Mouse (Mus musculus) liver, embryonic 14.5 days (tissue): Measurements from ENCODE around the gene Ucp3. TPM values are rescaled to one million over a fixed set of nuclear protein-coding genes. Genes with fewer than 3 reads are reported as not detected.
A peak's percentile ranks its signal among the peaks of the same experiment; 100 is the strongest.

Source experiments
- ATAC-seq: fragments of 200-750 bp; cut with Nextera tagmentation; 2 replicates; pipeline ENCODE4 v1.8.0; 2017; ENCODE audit warnings: moderate number of reproducible peaks, mild to moderate bottlenecking, moderate library complexity; ENCODE audit not compliant: insufficient read depth
- DNase-seq, 3 experiments: peaks; one replicate each; pipeline ENCODE4 v3.0.0-alpha.2; 2012 to 2013; ENCODE audit warnings: low read depth in 3 of 3, low spot score in 3 of 3
- H3K27ac ChIP-seq: fragments of 300-500 bp; sonication (generic); 2 replicates; pipeline ENCODE4 v1.5.1; 2014; ENCODE audit warnings: moderate library complexity, mild to moderate bottlenecking, control low read depth, inconsistent platforms
- H3K27me3 ChIP-seq: fragments of 300-500 bp; sonication (generic); 2 replicates; pipeline ENCODE4 v1.6.1; 2014; ENCODE audit warnings: mild to moderate bottlenecking, low read length, moderate library complexity; ENCODE audit not compliant: control insufficient read depth, insufficient read depth
- H3K36me3 ChIP-seq: fragments of 300-500 bp; sonication (generic); replicated peaks from 2 replicates; pipeline ENCODE4 v1.6.1; 2014; ENCODE audit warnings: low read depth; ENCODE audit not compliant: control insufficient read depth, insufficient read depth
- H3K4me1 ChIP-seq, 2 experiments: fragments of 200-500 bp in 1 of 2; fragments of 300-500 bp in 1 of 2; sonication (generic) in 1 of 2; replicated peaks; 2 replicates each; pipeline ENCODE4 v1.6.1; 2012 to 2014; ENCODE audit warnings: antibody characterized with exemption in 1 of 2, inconsistent platforms in 1 of 2, low read length in 1 of 2; ENCODE audit not compliant: control insufficient read depth in 2 of 2, insufficient read depth in 2 of 2
- H3K4me2 ChIP-seq: fragments of 300-500 bp; sonication (generic); 2 replicates; pipeline ENCODE4 v1.6.1; 2014; ENCODE audit warnings: low read depth, mild to moderate bottlenecking, control low read depth, moderate library complexity
- H3K4me3 ChIP-seq, 2 experiments: fragments of 200-500 bp in 1 of 2; fragments of 300-500 bp in 1 of 2; sonication (generic) in 1 of 2; 2 replicates each; pipeline ENCODE4 v1.5.1; 2012 to 2014; ENCODE audit warnings: low read depth in 2 of 2, low read length in 2 of 2, mild to moderate bottlenecking in 2 of 2, control low read depth in 1 of 2, inconsistent platforms in 1 of 2, moderate library complexity in 1 of 2; ENCODE audit not compliant: insufficient read depth in 1 of 2
- H3K9ac ChIP-seq: fragments of 300-500 bp; sonication (generic); replicated peaks from 2 replicates; pipeline ENCODE4 v1.6.1; 2014; ENCODE audit warnings: mild to moderate bottlenecking, control low read depth, moderate library complexity
- H3K9me3 ChIP-seq: fragments of 300-500 bp; sonication (generic); 2 replicates; pipeline ENCODE4 v1.6.1; 2016; ENCODE audit warnings: low read length, mixed read lengths; ENCODE audit not compliant: control insufficient read depth
- CTCF ChIP-seq: IDR thresholded peaks from 2 replicates; pipeline ENCODE4 v1.5.1; 2016; ENCODE audit warnings: antibody characterized with exemption, low read depth, control low read depth
- EP300 ChIP-seq: IDR thresholded peaks from 2 replicates; pipeline ENCODE4 v1.6.1; 2016; ENCODE audit warnings: antibody characterized with exemption, low read depth
- WGBS: fragments of 180-500 bp; shearing (Covaris S2); extraction: QIAGEN DNeasy Blood & Tissue Kit; methylation state at CpG from one replicate; pipeline ENCODE4 v1.1.7; 2014; ENCODE audit not compliant: insufficient replicate concordance; 5-methylcytosine and 5-hydroxymethylcytosine counted together
- polyA plus RNA-seq, 2 experiments: library from polyadenylated mRNA; depleted of rRNA in 1 of 2; stranded (reverse) in 1 of 2; unstranded in 1 of 2; fragments of >200 nt; fragmentation: Nextera tagmentation in 1 of 2; extraction: Ambion mirVana in 1 of 2; gene quantifications; 2 replicates each; pipeline versions ENCODE4 v1.2.1 to v1.2.3; 2012 to 2014

The Ucp3 gene
- polyA plus RNA-seq, 2 experiments, result 0.02 TPM; not detected in 1

GRCm38 (mm10) chr7:100469502-100469901, 3.3 kb upstream of the Ucp3 start:
- H3K9ac ChIP-seq, result peak overlapping the region; percentile 41; the same call in 1 of the 2 replicates
- no peak overlapping the region; a peak in 1 of 4 replicates for H3K4me3 ChIP-seq
- peaks cover 41 to 56% of the 10 kb centered on the region in 2 experiments for H3K4me1 ChIP-seq
- H3K9me3 ChIP-seq, result no peaks in the 10 kb centered on the region
- H3K27ac ChIP-seq, result peak overlapping the region; percentile 100
- ATAC-seq (no peak), DNase-seq (peak in 1 of 3 experiments; percentile 33)
- peaks cover 5% of the 10 kb centered on the region for H3K36me3 ChIP-seq
- H3K4me2 ChIP-seq, result peak overlapping the region; percentile 26
- no peak for TF ChIP-seq EP300
- TF ChIP-seq CTCF, result no peak
- WGBS, result 89% methylated on average over 1 of the region's 1 CpGs
- H3K27me3 ChIP-seq, result no peaks in the 10 kb centered on the region

- no peak overlapping the region for H3K4me2 ChIP-seq
- peak overlapping the region; percentile 49 for H3K27ac ChIP-seq
- H3K27me3 ChIP-seq, result no peaks in the 10 kb centered on the region
- 87% methylated on average over 11 of the region's 11 CpGs for WGBS
- TF ChIP-seq EP300, result no peak
- TF ChIP-seq CTCF, result no peak
- ATAC-seq, result no peak
- H3K9ac ChIP-seq, result no peak overlapping the region; the same call in 1 of the 2 replicates
- DNase-seq, result no peak
- no peak overlapping the region for H3K4me3 ChIP-seq
- H3K9me3 ChIP-seq, result no peaks in the 10 kb centered on the region
- H3K4me1 ChIP-seq, result peaks cover 31 to 44% of the 10 kb centered on the region in 2 experiments
- H3K36me3 ChIP-seq, result no peaks in the 10 kb centered on the region
These were observed 1.9 kb upstream of the Ucp3 start for GRCm38 (mm10) chr7:100470796-100471406.

DNA sequence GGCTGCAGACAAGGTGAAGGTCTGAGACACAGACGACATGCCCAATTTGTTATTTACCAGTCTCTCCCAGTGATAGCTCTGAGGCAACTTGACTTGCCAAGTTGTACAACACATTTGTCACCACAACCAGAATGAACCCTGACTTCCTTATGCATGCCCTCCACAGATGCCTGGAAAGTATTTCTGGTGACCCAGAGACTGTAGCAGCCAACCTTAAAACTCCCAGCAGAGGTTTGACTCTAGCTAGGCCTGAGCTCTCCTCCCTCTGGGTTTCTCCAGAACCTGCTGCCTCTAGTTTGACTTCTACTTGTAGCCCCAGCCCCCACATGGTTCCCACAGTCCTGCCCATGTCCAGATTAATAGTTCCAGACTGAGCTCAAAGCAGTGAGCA, 1.4 kb upstream of the Ucp3 start:
- no peaks in the 10 kb centered on the region for H3K9me3 ChIP-seq
- peaks cover 31 to 40% of the 10 kb centered on the region in 2 experiments for H3K4me1 ChIP-seq
- no peak overlapping the region for H3K9ac ChIP-seq
- ATAC-seq (no peak), DNase-seq (no peak)
- 0 out of 2 replicates have a peak overlapping the region, but pooled peaks have one; percentile 15 for H3K27ac ChIP-seq
- no peak overlapping the region for H3K4me2 ChIP-seq
- no peaks in the 10 kb centered on the region for H3K27me3 ChIP-seq
- TF ChIP-seq EP300 (no peak), CTCF (no peak)
- no peak overlapping the region for H3K4me3 ChIP-seq
- WGBS, result 86% methylated on average over 1 of the region's 1 CpGs
- no peaks in the 10 kb centered on the region for H3K36me3 ChIP-seq

DNA sequence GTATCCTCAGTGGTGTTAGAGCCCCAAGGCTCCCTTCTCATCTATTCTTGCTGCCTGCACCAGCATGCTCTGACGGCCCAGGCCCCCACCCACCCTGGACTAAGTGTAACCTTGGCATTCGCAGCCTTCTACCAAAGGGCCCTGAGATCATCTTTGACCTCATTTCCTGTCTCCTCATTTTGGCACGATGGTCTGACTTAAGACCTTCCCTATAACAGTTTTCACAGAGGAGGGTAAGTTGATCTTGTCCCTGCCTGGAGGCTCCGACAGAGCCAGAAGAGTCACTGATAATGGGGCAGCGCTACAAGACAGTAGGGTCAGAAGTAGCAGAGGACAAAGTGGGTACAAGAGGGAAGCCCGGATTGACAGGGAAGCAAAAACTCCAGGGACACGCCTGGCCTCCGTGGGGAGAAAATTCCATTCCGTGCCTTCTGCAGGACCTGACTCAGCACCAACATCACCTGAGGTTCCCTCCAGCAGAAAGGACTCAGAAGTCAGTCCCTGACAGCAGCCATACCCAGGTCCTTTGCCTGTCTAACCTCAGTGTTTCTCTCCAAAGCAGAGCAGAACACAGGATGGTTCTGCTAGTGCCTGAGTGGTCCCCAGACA, 1.2 kb downstream of the Ucp3 start:
- Histone ChIP-seq H3K36me3 (no peaks in the 10 kb centered on the region), H3K27me3 (no peaks in the 10 kb centered on the region), H3K4me1 (peaks cover 12 to 18% of the 10 kb centered on the region in 2 experiments), H3K4me2 (no peak overlapping the region), H3K9ac (no peak overlapping the region), H3K27ac (no peak overlapping the region), H3K4me3 (no peak overlapping the region), H3K9me3 (no peaks in the 10 kb centered on the region)
- WGBS, result 74% methylated on average over 9 of the region's 9 CpGs
- no peak for DNase-seq
- ATAC-seq, result no peak
- no peak for TF ChIP-seq CTCF
- no peak for TF ChIP-seq EP300

- DNase-seq, result no peak
These were observed 1.9 kb downstream of the Ucp3 start for GRCm38 (mm10) chr7:100474680-100475079.

More at GRCm38 (mm10) chr7:100474680-100475079, 1.9 kb downstream of the Ucp3 start:
- Histone ChIP-seq H3K4me3 (no peak overlapping the region), H3K4me1 (peaks cover 5 to 12% of the 10 kb centered on the region in 2 experiments), H3K36me3 (no peaks in the 10 kb centered on the region), H3K27ac (no peak overlapping the region), H3K9ac (no peak overlapping the region), H3K27me3 (no peaks in the 10 kb centered on the region), H3K9me3 (no peaks in the 10 kb centered on the region), H3K4me2 (no peak overlapping the region)
- TF ChIP-seq EP300, result no peak
- TF ChIP-seq CTCF, result no peak
- whole genome bisulfite sequencing, result 64% methylated on average over 1 of the region's 1 CpGs
- no peak for ATAC-seq
